Comparison of ENCODE assay signal across 8 mouse cellular contexts in genomic region chr11:78037831-78038752, GRCm38 (mm10). TPM values are rescaled to one million over a fixed set of nuclear protein-coding genes. Genes with fewer than 3 reads are reported as not detected.
DNase-seq lines count a peak whose midpoint lies in the region; ATAC-seq and TF ChIP-seq lines count a peak whose summit lies in the region.

TSS of gene Flot2 (plus strand) at chr11:78037931.

- WGBS in heart, embryonic 14.5 days: 1% methylated on average over 55 of the region's 55 CpGs
- WGBS in neural tube, embryonic 13.5 days: 2% methylated on average over 55 of the region's 55 CpGs
- WGBS in thymus, adult 2 months: 5% methylated on average over 55 of the region's 55 CpGs

- peak within 1 kb of the TSS; percentile 37 for H3K27ac ChIP-seq in bone marrow macrophage, adult 2 months (ENCODE audit: insufficient read depth, low read depth, low read length)
- H3K27ac ChIP-seq in heart, embryonic 14.5 days (replicated peaks in 1 of 2; ENCODE audit: control insufficient read depth in 1 of 2, insufficient read depth in 1 of 2, low read depth in 2 of 2, low read length in 2 of 2): peak within 1 kb of the TSS; percentile 73 to 84
- peak within 1 kb of the TSS; percentile 88 for H3K27ac ChIP-seq in neural tube, embryonic 13.5 days (replicated peaks)
- no peak within 1 kb of the TSS for H3K27ac ChIP-seq in thymus, adult 2 months (ENCODE audit: control insufficient read depth, insufficient read depth, low read length)

- H3K4me3 ChIP-seq in bone marrow macrophage, adult 2 months (ENCODE audit: insufficient read depth, low read length): peak within 1 kb of the TSS; percentile 84
- H3K4me3 ChIP-seq in heart, embryonic 14.5 days (ENCODE audit: control insufficient read depth in 1 of 2, insufficient read depth in 1 of 2, low read depth in 1 of 2, low read length in 2 of 2): peak within 1 kb of the TSS; percentile 94
- peak within 1 kb of the TSS; percentile 90 for H3K4me3 ChIP-seq in neural tube, embryonic 13.5 days
- H3K4me3 ChIP-seq in thymus, adult 2 months (ENCODE audit: control insufficient read depth, insufficient read depth, low read length): peak within 1 kb of the TSS; percentile 98

- 0 out of 2 replicates have a peak, but pooled peaks cover 13% of the 10 kb centered on the region for H3K36me3 ChIP-seq in heart, embryonic 14.5 days (ENCODE audit: control insufficient read depth, insufficient read depth, low read length)
- H3K36me3 ChIP-seq in neural tube, embryonic 13.5 days: peaks cover 35% of the 10 kb centered on the region
- H3K36me3 ChIP-seq in thymus, adult 2 months (ENCODE audit: control insufficient read depth, insufficient read depth, low read length): no peaks in the 10 kb centered on the region

- H3K4me1 ChIP-seq in bone marrow macrophage, adult 2 months (ENCODE audit: control insufficient read depth, insufficient read depth, low read length): peaks cover 6% of the 10 kb centered on the region
- H3K4me1 ChIP-seq in heart, embryonic 14.5 days (ENCODE audit: control insufficient read depth in 2 of 2, insufficient read depth in 2 of 2, low read length in 2 of 2): peaks cover 3 to 15% of the 10 kb centered on the region in 2 experiments; a peak in 3 of 4 replicates
- H3K4me1 ChIP-seq in neural tube, embryonic 13.5 days (replicated peaks): peaks cover 37% of the 10 kb centered on the region
- peaks cover 30% of the 10 kb centered on the region for H3K4me1 ChIP-seq in thymus, adult 2 months (replicated peaks; ENCODE audit: control insufficient read depth, insufficient read depth, low read length)

- no peaks in the 10 kb centered on the region for H3K9me3 ChIP-seq in heart, embryonic 14.5 days (ENCODE audit: control insufficient read depth, low read length)
- no peaks in the 10 kb centered on the region for H3K9me3 ChIP-seq in neural tube, embryonic 13.5 days

- peak within 1 kb of the TSS; percentile 92 for H3K9ac ChIP-seq in heart, embryonic 14.5 days (ENCODE audit: low read length)
- H3K9ac ChIP-seq in neural tube, embryonic 13.5 days: peak within 1 kb of the TSS; percentile 95

- no peak for TF ChIP-seq POLR2A in bone marrow macrophage, adult 2 months (IDR thresholded peaks at IDR 0.05; ENCODE audit: borderline replicate concordance, low read depth, low read length)
- no peak for TF ChIP-seq POLR2A in thymus, adult 2 months (IDR thresholded peaks at IDR 0.05; ENCODE audit: control insufficient read depth, extremely low read depth, insufficient read depth, low read length, poor library complexity)

- peak; percentile 84 for DNase-seq in kidney, postnatal 10 days
- peak; percentile 68 to 75 for DNase-seq in lung, adult 18-20 months
- DNase-seq in thymus, adult 2 months: peak; percentile 73

- TF ChIP-seq CTCF in bone marrow macrophage, adult 2 months (IDR thresholded peaks at IDR 0.05; ENCODE audit: low read depth, low read length): no peak
- no peak for TF ChIP-seq CTCF in thymus, adult 2 months (IDR thresholded peaks at IDR 0.05; ENCODE audit: borderline replicate concordance, control insufficient read depth, extremely low read depth, insufficient read depth, low read length, poor library complexity)

- no peaks in the 10 kb centered on the region for H3K27me3 ChIP-seq in heart, embryonic 14.5 days (ENCODE audit: control insufficient read depth, insufficient read depth, low read length)
- no peaks in the 10 kb centered on the region for H3K27me3 ChIP-seq in neural tube, embryonic 13.5 days
- H3K27me3 ChIP-seq in thymus, adult 2 months (ENCODE audit: control insufficient read depth, insufficient read depth, low read length): no peaks in the 10 kb centered on the region

- ATAC-seq in CD4-positive, CD25-positive, alpha-beta regulatory T cell, adult 4 months: peak; percentile 88
- ATAC-seq in erythroblast, adult 5-6 weeks (replicated peaks; ENCODE audit: low FRiP score, poor library complexity, severe bottlenecking): peak; percentile 61
- peak; percentile 75 for ATAC-seq in heart, embryonic 14.5 days (ENCODE audit: insufficient number of reproducible peaks, insufficient read depth, low FRiP score, low read depth)
- peak; percentile 88 for ATAC-seq in neural tube, embryonic 13.5 days (ENCODE audit: low read depth)

- peak within 1 kb of the TSS; percentile 80 for H3K4me2 ChIP-seq in heart, embryonic 14.5 days (ENCODE audit: low read length)
- H3K4me2 ChIP-seq in neural tube, embryonic 13.5 days: peak within 1 kb of the TSS; percentile 72

RNA-seq across cellular contexts. Expression of gene Flot2, which starts in this region (rescaled TPM):
- polyA plus RNA-seq in CD4-positive, CD25-positive, alpha-beta regulatory T cell, adult 4 months (2017; shearing (Covaris generic)): 10 to 100 TPM; 20.2 to 26.1 TPM
- 59.0 and 64.0 TPM in 2 replicates for polyA plus RNA-seq in bone marrow macrophage, adult 2 months (2012; ENCODE audit: insufficient read depth, insufficient read length, missing spikeins)
- total RNA-seq in erythroblast, adult 5-6 weeks (2015; ENCODE audit: low replicate concordance): 14.2 and 31.5 TPM in 2 replicates
- 22.5 and 24.7 TPM in 2 replicates for total RNA-seq in erythroblast, adult 5-6 weeks (2017; ENCODE audit: low replicate concordance)
- polyA plus RNA-seq in heart, embryonic 14.5 days (2014; fragmentation: Nextera tagmentation; extraction: Ambion mirVana): 95.2 and 98.3 TPM in 2 replicates
- polyA plus RNA-seq in neural tube, embryonic 13.5 days (2015; fragmentation: Nextera tagmentation; extraction: Ambion mirVana): 98.0 and 104 TPM in 2 replicates
- polyA plus RNA-seq in thymus, adult 2 months (2012; rRNA removed): 124 and 136 TPM in 2 replicates
